Mouse (Mus musculus) liver, embryonic 14.5 days (tissue): ENCODE measurements around the gene Trir.

Source experiments
- CTCF ChIP-seq: IDR thresholded peaks from 2 replicates; pipeline ENCODE4 v1.5.1; 2016; ENCODE audit warnings: antibody characterized with exemption, low read depth, control low read depth
- EP300 ChIP-seq: IDR thresholded peaks from 2 replicates; pipeline ENCODE4 v1.6.1; 2016; ENCODE audit warnings: antibody characterized with exemption, low read depth

GRCm38 (mm10) chr8:84996978-84997377 is 29.6 kb upstream of the Trir start:
- TF ChIP-seq EP300: no peak
- no peak for TF ChIP-seq CTCF
